25 mouse cellular contexts compared by ENCODE assay signal in the genomic region with DNA sequence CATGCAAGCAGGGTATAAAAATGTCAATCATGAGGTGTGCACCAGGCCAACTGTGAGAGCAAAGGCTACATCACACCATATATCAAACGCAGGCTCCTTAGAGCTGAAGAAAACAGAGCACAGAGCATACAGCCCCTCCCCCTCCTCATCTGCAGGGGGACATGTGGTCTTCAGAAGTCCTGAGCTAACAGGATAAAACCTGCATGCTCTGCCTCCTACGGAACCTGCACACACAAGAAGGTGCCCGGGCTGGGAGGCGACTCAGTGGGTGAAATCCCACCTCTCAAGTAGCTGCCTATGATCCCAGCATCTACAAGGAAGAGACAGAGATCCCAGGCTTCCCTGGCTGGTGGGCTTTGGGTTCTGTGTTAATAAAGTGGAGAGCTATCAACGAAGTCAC.
DNase-seq lines count a peak whose midpoint lies in the region; ATAC-seq lines count a peak whose summit lies in the region.
"Had no signal": no experiment of that assay in that cellular context is flagged by ENCODE, and none has a peak within 500 bp of the region (broad histone marks: within the 10 kb centered on the region; RNA-seq: fewer than 3 reads in every experiment).

No protein-coding gene starts in this region.

- H3K9me3 ChIP-seq in midbrain, embryonic 11.5 days (ENCODE audit: control insufficient read depth, low read length) = no peaks in the 10 kb centered on the region
- H3K9me3 ChIP-seq in midbrain, embryonic 16.5 days (replicated peaks; ENCODE audit: control insufficient read depth, low read length, poor library complexity, severe bottlenecking) = no peaks in the 10 kb centered on the region
- H3K9me3 ChIP-seq in embryonic facial prominence, embryonic 11.5 days (replicated peaks; ENCODE audit: control insufficient read depth, low read length) = no peaks in the 10 kb centered on the region
- H3K9me3 ChIP-seq: embryonic facial prominence, embryonic 13.5 days; heart, embryonic 15.5 days; liver, embryonic 15.5 days; lung, embryonic 15.5 days had no signal

- H3K4me2 ChIP-seq in midbrain, embryonic 11.5 days = no peak overlapping the region
- H3K4me2 ChIP-seq in midbrain, embryonic 16.5 days (ENCODE audit: low read length) = no peak overlapping the region
- no peak overlapping the region for H3K4me2 ChIP-seq in embryonic facial prominence, embryonic 11.5 days (ENCODE audit: low read depth, low read length)
- H3K4me2 ChIP-seq: embryonic facial prominence, embryonic 13.5 days; heart, embryonic 15.5 days; liver, embryonic 15.5 days; lung, embryonic 15.5 days had no signal

- intact Hi-C loops in heart, postnatal 25 days (cut with DNase I) = no loop called here

- no peak for ATAC-seq in midbrain, embryonic 11.5 days (ENCODE audit: low FRiP score)
- ATAC-seq in midbrain, embryonic 16.5 days = no peak
- ATAC-seq in embryonic facial prominence, embryonic 11.5 days (replicated peaks; ENCODE audit: insufficient number of reproducible peaks, low FRiP score, low TSS enrichment, low read depth) = no peak

- no peaks in the 10 kb centered on the region for H3K4me1 ChIP-seq in midbrain, embryonic 11.5 days (ENCODE audit: control insufficient read depth, insufficient read depth, low read length)
- H3K4me1 ChIP-seq in midbrain, embryonic 16.5 days (ENCODE audit: control insufficient read depth, insufficient read depth, low read length) = peaks cover 23% of the 10 kb centered on the region
- no peaks in the 10 kb centered on the region for H3K4me1 ChIP-seq in embryonic facial prominence, embryonic 11.5 days (ENCODE audit: control insufficient read depth, insufficient read depth, low read length)
- H3K4me1 ChIP-seq: liver, embryonic 15.5 days; lung, embryonic 15.5 days had no signal

- peak; percentile 60 for DNase-seq in heart, adult 11 months
- no peak for DNase-seq in heart, postnatal 25 days (ENCODE audit: low spot score)
- peak; percentile 82 for DNase-seq in midbrain, embryonic 11.5 days (ENCODE audit: low spot score, missing footprints)
- peak; percentile 38 for DNase-seq in embryo, embryonic 10.5 days (ENCODE audit: low spot score)
- peak; percentile 30 for DNase-seq in embryonic facial prominence, embryonic 11.5 days (ENCODE audit: low spot score)
- no peak for DNase-seq in yolk sac, embryonic 10.5 days (ENCODE audit: low spot score)
- no peak for DNase-seq in ovary, postnatal 14 days (ENCODE audit: low spot score)
- DNase-seq: adrenal gland, adult 2 months; B cell, adult 2 months; cerebellum, adult 2 months; cerebellum, postnatal 36 days; gastrocnemius, postnatal 36 days; kidney, adult 2 months; kidney, postnatal 14 days; left cerebral cortex, postnatal 4 days; liver; lung, postnatal 4 days; right cerebral cortex, postnatal 25 days; spleen, adult 18-20 months had no signal

- no peaks in the 10 kb centered on the region for H3K36me3 ChIP-seq in midbrain, embryonic 11.5 days (ENCODE audit: control insufficient read depth, insufficient read depth, low read length)
- H3K36me3 ChIP-seq in midbrain, embryonic 16.5 days (ENCODE audit: control insufficient read depth, insufficient read depth, low read length) = no peaks in the 10 kb centered on the region
- H3K36me3 ChIP-seq in embryonic facial prominence, embryonic 11.5 days (replicated peaks; ENCODE audit: control insufficient read depth, insufficient read depth, low read depth, low read length) = no peaks in the 10 kb centered on the region
- H3K36me3 ChIP-seq: heart, embryonic 15.5 days; liver, embryonic 15.5 days; lung, embryonic 15.5 days had no signal

- H3K9ac ChIP-seq in midbrain, embryonic 11.5 days (ENCODE audit: low read length) = no peak overlapping the region
- H3K9ac ChIP-seq in midbrain, embryonic 16.5 days (ENCODE audit: low read depth, low read length) = no peak overlapping the region
- no peak overlapping the region for H3K9ac ChIP-seq in embryonic facial prominence, embryonic 11.5 days (replicated peaks; ENCODE audit: low read length)
- H3K9ac ChIP-seq: embryonic facial prominence, embryonic 13.5 days; heart, embryonic 15.5 days; liver, embryonic 15.5 days; lung, embryonic 15.5 days had no signal

- no peaks in the 10 kb centered on the region for H3K27me3 ChIP-seq in midbrain, embryonic 11.5 days (ENCODE audit: control insufficient read depth, insufficient read depth, low read length)
- H3K27me3 ChIP-seq in midbrain, embryonic 16.5 days (ENCODE audit: control insufficient read depth, insufficient read depth, low read depth, low read length) = no peaks in the 10 kb centered on the region
- no peaks in the 10 kb centered on the region for H3K27me3 ChIP-seq in embryonic facial prominence, embryonic 11.5 days (ENCODE audit: control insufficient read depth, insufficient read depth, low read length)
- H3K27me3 ChIP-seq: embryonic facial prominence, embryonic 13.5 days; heart, embryonic 15.5 days; liver, embryonic 15.5 days; lung, embryonic 15.5 days had no signal

- H3K4me3 ChIP-seq in midbrain, embryonic 11.5 days (ENCODE audit: low read depth, low read length) = no peak overlapping the region
- no peak overlapping the region for H3K4me3 ChIP-seq in midbrain, embryonic 16.5 days (ENCODE audit: low read depth, low read length)
- no peak overlapping the region for H3K4me3 ChIP-seq in embryonic facial prominence, embryonic 11.5 days (ENCODE audit: low read depth, low read length)
- H3K4me3 ChIP-seq: embryonic facial prominence, embryonic 13.5 days; erythroblast, embryonic 14.5 days; heart, embryonic 15.5 days; liver, embryonic 15.5 days; lung, embryonic 15.5 days had no signal

- H3K27ac ChIP-seq in midbrain, embryonic 11.5 days (ENCODE audit: low read depth, low read length) = no peak overlapping the region
- H3K27ac ChIP-seq in midbrain, embryonic 16.5 days (ENCODE audit: low read length) = no peak overlapping the region
- no peak overlapping the region for H3K27ac ChIP-seq in embryonic facial prominence, embryonic 11.5 days (replicated peaks; ENCODE audit: low read depth, low read length)
- H3K27ac ChIP-seq: embryonic facial prominence, embryonic 13.5 days; heart, embryonic 15.5 days; liver, embryonic 15.5 days; lung, embryonic 15.5 days had no signal

- WGBS in midbrain, embryonic 11.5 days = 71% methylated on average over 5 of the region's 5 CpGs
- WGBS in midbrain, embryonic 16.5 days = 55% methylated on average over 5 of the region's 5 CpGs
- WGBS in embryonic facial prominence, embryonic 11.5 days = 60% methylated on average over 5 of the region's 5 CpGs

Comparison
In these comparisons a context has a peak if more than half of its experiments do, and no peak if none do; other contexts are left out.
1. DNase-seq: peak in heart, adult 11 months (single experiment), midbrain, embryonic 11.5 days (single experiment), embryo, embryonic 10.5 days (single experiment) and embryonic facial prominence, embryonic 11.5 days (single experiment); none in heart, postnatal 25 days (single experiment), yolk sac, embryonic 10.5 days (single experiment) and ovary, postnatal 14 days (single experiment).